Mouse (Mus musculus) MEL (cell line): ENCODE results near the gene Ces2a. TPM values are rescaled to one million over a fixed set of nuclear protein-coding genes. Genes with fewer than 3 reads are reported as not detected.

Experiments
- ZMIZ1 ChIP-seq: IDR thresholded peaks from 2 replicates; pipeline ENCODE4 v1.6.1; 2012; ENCODE audit warnings: low read depth, mild to moderate bottlenecking, inconsistent platforms, low read length, improper control_type of control experiment, moderate library complexity
- polyA plus RNA-seq, 2 experiments: library from polyadenylated mRNA; stranded (reverse) in 1 of 2; unstranded in 1 of 2; fragments of >175 nt in 1 of 2; fragments of >200 nt in 1 of 2; gene quantifications; 2 replicates each; pipeline versions ENCODE4 v1.2.1 to v1.2.4; 2012; ENCODE audit warnings: low replicate concordance in 2 of 2, low read depth in 1 of 2; ENCODE audit not compliant: insufficient read length in 2 of 2, insufficient read depth in 1 of 2, missing spikeins in 1 of 2
- total RNA-seq: library from RNA; depleted of rRNA; stranded (reverse); fragments of 300-350 nt; gene quantifications from 2 replicates; pipeline ENCODE4 v1.2.3, GENCODE M21; 2012; rRNA removed

The Ces2a gene
- total and polyA plus RNA-seq, 3 experiments: not detected

GRCm38 (mm10) chr8:104789886-104790680, 56.3 kb downstream of the Ces2a start (continued):
- no peak for TF ChIP-seq ZMIZ1

Other genes with a start within 250 kb of the Ces2a start
- gene Terb1, start 224.1 kb upstream of the Ces2a start, total RNA-seq: not detected in 2 replicates
- not detected for gene Terb1, start 224.1 kb upstream of the Ces2a start, polyA plus RNA-seq
- gene Nae1, start 199.4 kb upstream of the Ces2a start, total RNA-seq: 41.9 and 49.7 TPM in 2 replicates
- 10 to 100 TPM in 1 of 2 experiments, not detected in 1; 39.2 TPM for gene Nae1, start 199.4 kb upstream of the Ces2a start, polyA plus RNA-seq
- gene Car7, start 199.3 kb upstream of the Ces2a start, total RNA-seq: 2.9 and 3.1 TPM in 2 replicates
- 1 to 10 TPM in 1 of 2 experiments, not detected in 1; 2.4 TPM for gene Car7, start 199.3 kb upstream of the Ces2a start, polyA plus RNA-seq
- 12.2 and 12.3 TPM in 2 replicates for gene Pdp2, start 142.6 kb upstream of the Ces2a start, total RNA-seq
- gene Pdp2, start 142.6 kb upstream of the Ces2a start, polyA plus RNA-seq: 10 to 100 TPM in 1 of 2 experiments, not detected in 1; 12.4 TPM
- gene Cdh16, start 109.6 kb upstream of the Ces2a start, total RNA-seq: not detected in 2 replicates
- under 1 TPM in 1 of 2 experiments, not detected in 1; 0.45 TPM for gene Cdh16, start 109.6 kb upstream of the Ces2a start, polyA plus RNA-seq
- 8.9 and 9.0 TPM in 2 replicates for gene Rrad, start 102.7 kb upstream of the Ces2a start, total RNA-seq
- gene Rrad, start 102.7 kb upstream of the Ces2a start, polyA plus RNA-seq: 1 to 10 TPM in 1 of 2 experiments, not detected in 1; 9.4 TPM
- 78.7 and 82.4 TPM in 2 replicates for gene Ciao2b, start 92.0 kb upstream of the Ces2a start, total RNA-seq
- gene Ciao2b, start 92.0 kb upstream of the Ces2a start, polyA plus RNA-seq: 100 to 1,000 TPM in 1 of 2 experiments, not detected in 1; 110 TPM
- gene Ces2b, start 97.6 kb downstream of the Ces2a start, total RNA-seq: not detected in 2 replicates
- gene Ces2b, start 97.6 kb downstream of the Ces2a start, polyA plus RNA-seq: not detected
- gene Ces2c, start 113.1 kb downstream of the Ces2a start, total RNA-seq: not detected in 2 replicates
- gene Ces2c, start 113.1 kb downstream of the Ces2a start, polyA plus RNA-seq: not detected
- gene Ces2e, start 192.3 kb downstream of the Ces2a start, total RNA-seq: not detected in 2 replicates
- gene Ces2e, start 192.3 kb downstream of the Ces2a start, polyA plus RNA-seq: not detected
- gene Ces2f, start 213.4 kb downstream of the Ces2a start, total RNA-seq: not detected in 2 replicates
- gene Ces2f, start 213.4 kb downstream of the Ces2a start, polyA plus RNA-seq: not detected
- gene Ces2g, start 227.7 kb downstream of the Ces2a start, total RNA-seq: 95.3 and 105 TPM in 2 replicates
- gene Ces2g, start 227.7 kb downstream of the Ces2a start, polyA plus RNA-seq: 100 to 1,000 TPM in 1 of 2 experiments, not detected in 1; 195 TPM